Mouse (Mus musculus) liver, embryonic 14.5 days (tissue): ENCODE results near the gene Loxl4.

Experiments used
- CTCF ChIP-seq: IDR thresholded peaks from 2 replicates; pipeline ENCODE4 v1.5.1; 2016; ENCODE audit warnings: antibody characterized with exemption, low read depth, control low read depth
- EP300 ChIP-seq: IDR thresholded peaks from 2 replicates; pipeline ENCODE4 v1.6.1; 2016; ENCODE audit warnings: antibody characterized with exemption, low read depth

DNA sequence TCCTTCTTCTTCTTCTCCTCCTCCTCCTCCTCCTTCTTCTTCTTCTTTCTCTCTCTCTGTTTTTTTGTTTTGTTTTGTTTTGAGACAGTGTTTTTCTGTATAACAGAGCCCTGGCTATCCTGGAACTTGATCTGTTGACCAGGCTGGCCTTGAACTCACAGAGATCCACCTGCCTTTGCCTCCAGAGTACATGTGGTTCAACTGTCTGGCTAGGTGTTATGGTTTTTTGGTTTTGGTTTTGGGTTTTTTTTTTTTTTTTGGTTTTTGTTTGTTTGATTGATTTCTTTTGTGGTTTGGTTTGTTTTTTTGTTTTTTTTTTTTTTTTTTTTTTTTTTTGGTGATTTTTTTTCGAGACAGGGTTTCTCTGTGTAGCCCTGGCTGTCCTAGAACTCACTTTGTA lies 35.8 kb downstream of the Loxl4 start:
- no peak for TF ChIP-seq CTCF
- no peak for TF ChIP-seq EP300
